Mouse (Mus musculus) midbrain, embryonic 15.5 days (tissue): ENCODE data around the gene Adgrl3. TPM values are rescaled to one million over a fixed set of nuclear protein-coding genes. Genes with fewer than 3 reads are reported as not detected.
A peak's percentile ranks its signal among the peaks of the same experiment; 100 is the strongest.

ENCODE experiments used
- ATAC-seq: fragments of 200-750 bp; cut with Nextera tagmentation; replicated peaks from 2 replicates; pipeline ENCODE4 v1.8.0; 2017; ENCODE audit warnings: moderate TSS enrichment
- H3K27ac ChIP-seq: fragments of 300-500 bp; sonication (generic); 2 replicates; pipeline ENCODE4 v1.5.1; 2015; ENCODE audit warnings: mild to moderate bottlenecking, inconsistent platforms
- H3K27me3 ChIP-seq: fragments of 300-500 bp; sonication (generic); replicated peaks from 2 replicates; pipeline ENCODE4 v1.6.1; 2015; ENCODE audit warnings: inconsistent platforms
- H3K36me3 ChIP-seq: fragments of 300-500 bp; sonication (generic); replicated peaks from 2 replicates; pipeline ENCODE4 v1.6.1; 2015; ENCODE audit warnings: inconsistent platforms
- H3K4me1 ChIP-seq: fragments of 300-500 bp; sonication (generic); 2 replicates; pipeline ENCODE4 v1.6.1; 2015; ENCODE audit warnings: inconsistent platforms
- H3K4me2 ChIP-seq: fragments of 300-500 bp; sonication (generic); 2 replicates; pipeline ENCODE4 v1.6.1; 2015; ENCODE audit warnings: inconsistent platforms, mild to moderate bottlenecking, moderate library complexity
- H3K4me3 ChIP-seq: fragments of 300-500 bp; sonication (generic); 2 replicates; pipeline ENCODE4 v1.5.1; 2015; ENCODE audit warnings: mild to moderate bottlenecking, inconsistent platforms
- H3K9ac ChIP-seq: fragments of 300-500 bp; sonication (generic); 2 replicates; pipeline ENCODE4 v1.6.1; 2015; ENCODE audit warnings: mild to moderate bottlenecking, inconsistent platforms
- H3K9me3 ChIP-seq: fragments of 300-500 bp; sonication (generic); 2 replicates; pipeline ENCODE4 v1.6.1; 2016; ENCODE audit warnings: inconsistent platforms
- WGBS: fragments of 180-500 bp; shearing (Covaris S2); methylation state at CpG from one replicate; pipeline ENCODE4 v1.1.7; 2015; ENCODE audit warnings: mixed read lengths; 5-methylcytosine and 5-hydroxymethylcytosine counted together
- polyA plus RNA-seq: library from polyadenylated mRNA; unstranded; fragments of >200 nt; fragmentation: Nextera tagmentation; extraction: Ambion mirVana; gene quantifications from 2 replicates; pipeline ENCODE4 v1.2.1, GENCODE M21; 2015

The Adgrl3 gene
- polyA plus RNA-seq, 1 experiment from 2014 or later = 75.6 TPM

- ATAC-seq = no peak
- Histone ChIP-seq H3K36me3 (no peaks in the 10 kb centered on the region), H3K27ac (no peak overlapping the region), H3K9ac (no peak overlapping the region), H3K4me2 (no peak overlapping the region), H3K9me3 (no peaks in the 10 kb centered on the region), H3K27me3 (no peaks in the 10 kb centered on the region), H3K4me1 (no peaks in the 10 kb centered on the region), H3K4me3 (no peak overlapping the region)
- 67% methylated on average over 4 of the region's 4 CpGs for WGBS
Observed at GRCm38 (mm10) chr5:81671025-81671424, 651.1 kb downstream of the Adgrl3 start.

GRCm38 (mm10) chr5:81674275-81674974, 654.5 kb downstream of the Adgrl3 start:
- WGBS = 89% methylated on average over 4 of the region's 4 CpGs
- no peak overlapping the region for H3K27ac ChIP-seq
- H3K27me3 ChIP-seq = no peaks in the 10 kb centered on the region
- no peaks in the 10 kb centered on the region for H3K9me3 ChIP-seq
- no peak overlapping the region for H3K4me2 ChIP-seq
- no peak overlapping the region for H3K4me3 ChIP-seq
- H3K9ac ChIP-seq = no peak overlapping the region
- no peaks in the 10 kb centered on the region for H3K36me3 ChIP-seq
- no peaks in the 10 kb centered on the region for H3K4me1 ChIP-seq
- ATAC-seq = no peak

GRCm38 (mm10) chr5:81674975-81675371, 655.0 kb downstream of the Adgrl3 start:
- Histone ChIP-seq H3K27ac (no peak overlapping the region), H3K36me3 (no peaks in the 10 kb centered on the region), H3K4me2 (no peak overlapping the region), H3K27me3 (no peaks in the 10 kb centered on the region), H3K4me3 (no peak overlapping the region), H3K9ac (no peak overlapping the region), H3K9me3 (no peaks in the 10 kb centered on the region), H3K4me1 (no peaks in the 10 kb centered on the region)
- 62% methylated on average over 1 of the region's 1 CpGs for WGBS
- ATAC-seq = no peak

GRCm38 (mm10) chr5:81676896-81677295, 657.0 kb downstream of the Adgrl3 start:
- Histone ChIP-seq H3K9ac (no peak overlapping the region), H3K4me3 (no peak overlapping the region), H3K36me3 (no peaks in the 10 kb centered on the region), H3K4me1 (no peaks in the 10 kb centered on the region), H3K4me2 (no peak overlapping the region), H3K9me3 (no peaks in the 10 kb centered on the region), H3K27me3 (no peaks in the 10 kb centered on the region), H3K27ac (no peak overlapping the region)
- no peak for ATAC-seq
- WGBS = 77% methylated on average over 1 of the region's 1 CpGs

GRCm38 (mm10) chr5:81686206-81686605, 666.3 kb downstream of the Adgrl3 start:
- Histone ChIP-seq H3K4me3 (no peak overlapping the region), H3K4me2 (no peak overlapping the region), H3K4me1 (no peaks in the 10 kb centered on the region), H3K36me3 (no peaks in the 10 kb centered on the region), H3K9ac (no peak overlapping the region), H3K27me3 (no peaks in the 10 kb centered on the region), H3K9me3 (no peaks in the 10 kb centered on the region), H3K27ac (no peak overlapping the region)
- ATAC-seq = no peak
- 66% methylated on average over 3 of the region's 3 CpGs for WGBS

GRCm38 (mm10) chr5:81686845-81687244, 666.9 kb downstream of the Adgrl3 start:
- ATAC-seq = no peak
- Histone ChIP-seq H3K9me3 (no peaks in the 10 kb centered on the region), H3K27me3 (no peaks in the 10 kb centered on the region), H3K36me3 (no peaks in the 10 kb centered on the region), H3K27ac (no peak overlapping the region), H3K9ac (no peak overlapping the region), H3K4me1 (no peaks in the 10 kb centered on the region), H3K4me3 (no peak overlapping the region), H3K4me2 (no peak overlapping the region)
- 86% methylated on average over 4 of the region's 4 CpGs for WGBS

- 61% methylated on average over 3 of the region's 3 CpGs for WGBS
- H3K27ac ChIP-seq = no peak overlapping the region
- no peak overlapping the region for H3K4me2 ChIP-seq
- H3K4me3 ChIP-seq = no peak overlapping the region
- H3K9ac ChIP-seq = no peak overlapping the region
- H3K36me3 ChIP-seq = 0 out of 2 replicates have a peak, but pooled peaks cover 3% of the 10 kb centered on the region
- ATAC-seq = no peak
- H3K27me3 ChIP-seq = no peaks in the 10 kb centered on the region
- H3K4me1 ChIP-seq = no peaks in the 10 kb centered on the region
- H3K9me3 ChIP-seq = no peaks in the 10 kb centered on the region
Observed at GRCm38 (mm10) chr5:81729620-81730019, 709.7 kb downstream of the Adgrl3 start.

- no peak for ATAC-seq
- Histone ChIP-seq H3K9ac (no peak overlapping the region), H3K4me2 (no peak overlapping the region), H3K27me3 (no peaks in the 10 kb centered on the region), H3K4me1 (no peaks in the 10 kb centered on the region), H3K9me3 (no peaks in the 10 kb centered on the region), H3K27ac (no peak overlapping the region), H3K4me3 (no peak overlapping the region), H3K36me3 (no peaks in the 10 kb centered on the region)
- WGBS = 71% methylated on average over 3 of the region's 3 CpGs
Observed at GRCm38 (mm10) chr5:81736008-81736407, 716.1 kb downstream of the Adgrl3 start.

- Histone ChIP-seq H3K4me2 (no peak overlapping the region), H3K27me3 (no peaks in the 10 kb centered on the region), H3K4me3 (no peak overlapping the region), H3K27ac (0 out of 2 replicates have a peak overlapping the region, but pooled peaks have one; percentile 3), H3K9me3 (no peaks in the 10 kb centered on the region), H3K9ac (no peak overlapping the region), H3K4me1 (no peaks in the 10 kb centered on the region), H3K36me3 (no peaks in the 10 kb centered on the region)
- 43% methylated on average over 3 of the region's 3 CpGs for WGBS
- ATAC-seq = 0 out of 2 replicates have a peak, but pooled peaks have one; percentile 39
Observed at GRCm38 (mm10) chr5:81738286-81739032, 718.5 kb downstream of the Adgrl3 start.

GRCm38 (mm10) chr5:81752426-81752825, 732.5 kb downstream of the Adgrl3 start:
- H3K36me3 ChIP-seq = no peaks in the 10 kb centered on the region
- no peak overlapping the region for H3K4me3 ChIP-seq
- H3K4me1 ChIP-seq = no peaks in the 10 kb centered on the region
- 66% methylated on average over 3 of the region's 3 CpGs for WGBS
- H3K9me3 ChIP-seq = no peaks in the 10 kb centered on the region
- ATAC-seq = no peak
- H3K9ac ChIP-seq = no peak overlapping the region
- no peaks in the 10 kb centered on the region for H3K27me3 ChIP-seq
- no peak overlapping the region for H3K4me2 ChIP-seq
- no peak overlapping the region for H3K27ac ChIP-seq

GRCm38 (mm10) chr5:81755711-81756110, 735.8 kb downstream of the Adgrl3 start:
- WGBS = 93% methylated on average over 2 of the region's 2 CpGs
- Histone ChIP-seq H3K4me2 (no peak overlapping the region), H3K4me3 (no peak overlapping the region), H3K9ac (no peak overlapping the region), H3K27me3 (no peaks in the 10 kb centered on the region), H3K4me1 (no peaks in the 10 kb centered on the region), H3K9me3 (no peaks in the 10 kb centered on the region), H3K36me3 (no peaks in the 10 kb centered on the region), H3K27ac (no peak overlapping the region)
- no peak for ATAC-seq

- no peak for ATAC-seq
- Histone ChIP-seq H3K27me3 (no peaks in the 10 kb centered on the region), H3K27ac (no peak overlapping the region), H3K9me3 (no peaks in the 10 kb centered on the region), H3K36me3 (no peaks in the 10 kb centered on the region), H3K4me3 (no peak overlapping the region), H3K4me2 (no peak overlapping the region), H3K9ac (no peak overlapping the region), H3K4me1 (no peaks in the 10 kb centered on the region)
- WGBS = 88% methylated on average over 7 of the region's 7 CpGs
Observed at GRCm38 (mm10) chr5:81757093-81757725, 737.3 kb downstream of the Adgrl3 start.
